ENCODE assay signal across 9 mouse cellular contexts in the genomic region with DNA sequence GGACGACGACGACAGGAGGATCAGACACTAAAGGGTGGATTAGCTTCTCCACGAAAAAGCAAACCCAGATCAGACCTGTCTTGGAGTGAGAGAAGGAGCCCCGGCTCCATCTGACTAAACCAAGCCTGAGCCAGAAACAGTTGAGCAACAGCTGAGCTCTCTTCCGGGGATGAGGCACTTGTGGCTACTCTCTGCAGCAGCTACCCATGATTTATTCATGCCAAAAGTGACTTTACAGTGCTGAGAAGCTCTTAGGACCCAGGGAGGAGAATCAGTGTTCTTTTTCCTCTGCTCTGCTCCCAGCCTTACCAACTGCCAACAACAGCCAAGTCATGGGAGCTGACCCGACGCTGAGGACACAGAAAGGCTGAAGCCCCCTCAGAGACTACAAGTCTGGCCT. TPM values are rescaled to one million over a fixed set of nuclear protein-coding genes. Genes with fewer than 3 reads are reported as not detected.
DNase-seq lines count a peak whose midpoint lies in the region; ATAC-seq lines count a peak whose summit lies in the region.
"Had no signal": no experiment of that assay in that cellular context is flagged by ENCODE, and none has a peak within 500 bp of the region (broad histone marks: within the 10 kb centered on the region; RNA-seq: fewer than 3 reads in every experiment).

No protein-coding gene starts in this region.

- no peak for ATAC-seq in neural tube, embryonic 13.5 days (ENCODE audit: low read depth)

- H3K36me3 ChIP-seq in heart, embryonic 10.5 days, result peaks cover 21% of the 10 kb centered on the region
- peaks cover 27% of the 10 kb centered on the region for H3K36me3 ChIP-seq in neural tube, embryonic 13.5 days

- peak; percentile 47 to 59 for DNase-seq in heart, adult 18-20 months
- no peak for DNase-seq in heart, embryonic 10.5 days (ENCODE audit: low spot score)
- DNase-seq in neural tube, embryonic 10.5 days (ENCODE audit: extremely low spot score, low spot score), result no peak
- DNase-seq in heart, postnatal 14 days, result peak; percentile 34 to 46
- peak; percentile 44 for DNase-seq in yolk sac, embryonic 10.5 days (ENCODE audit: low spot score)
- no peak for DNase-seq in ovary, postnatal 36 days (ENCODE audit: low spot score)
- DNase-seq in frontal cortex, postnatal 36 days (ENCODE audit: low spot score in 2 of 2), result no peak

- no peaks in the 10 kb centered on the region for H3K27me3 ChIP-seq in heart, embryonic 10.5 days (ENCODE audit: insufficient read depth, poor library complexity, severe bottlenecking)
- H3K27me3 ChIP-seq in neural tube, embryonic 13.5 days, result no peaks in the 10 kb centered on the region
- H3K27me3 ChIP-seq: hindbrain, embryonic 12.5 days had no signal

- H3K9me3 ChIP-seq in heart, embryonic 10.5 days, result no peaks in the 10 kb centered on the region
- no peaks in the 10 kb centered on the region for H3K9me3 ChIP-seq in neural tube, embryonic 13.5 days
- H3K9me3 ChIP-seq: hindbrain, embryonic 12.5 days had no signal

- WGBS in heart, embryonic 10.5 days, result 66% methylated on average over 8 of the region's 8 CpGs
- WGBS in neural tube, embryonic 13.5 days, result 57% methylated on average over 8 of the region's 8 CpGs

- H3K4me1 ChIP-seq in heart, embryonic 10.5 days, result no peaks in the 10 kb centered on the region
- peaks cover 23% of the 10 kb centered on the region for H3K4me1 ChIP-seq in neural tube, embryonic 13.5 days (replicated peaks)

- no peak overlapping the region for H3K9ac ChIP-seq in neural tube, embryonic 13.5 days
- H3K9ac ChIP-seq: hindbrain, embryonic 12.5 days had no signal

- no peak overlapping the region for H3K4me2 ChIP-seq in neural tube, embryonic 13.5 days
- H3K4me2 ChIP-seq: hindbrain, embryonic 12.5 days had no signal

- H3K4me3 ChIP-seq in heart, embryonic 10.5 days, result no peak overlapping the region
- no peak overlapping the region for H3K4me3 ChIP-seq in neural tube, embryonic 13.5 days
- H3K4me3 ChIP-seq: hindbrain, embryonic 12.5 days had no signal

- H3K27ac ChIP-seq in heart, embryonic 10.5 days, result no peak overlapping the region
- peak overlapping the region; percentile 61 for H3K27ac ChIP-seq in neural tube, embryonic 13.5 days (replicated peaks)
- H3K27ac ChIP-seq: hindbrain, embryonic 12.5 days had no signal

- intact Hi-C loops in heart, postnatal 14 days (cut with DNase I), result no loop called here

RNA-seq across cellular contexts. Expression of gene Snx1, which starts 9.5 kb away (rescaled TPM):
- total RNA-seq in heart, adult 18-20 months (2021), result 10 to 100 TPM; 27.3 to 27.8 TPM
- 81.9 and 101 TPM in 2 replicates for polyA plus RNA-seq in heart, embryonic 10.5 days (2016; fragmentation: Nextera tagmentation; extraction: Ambion mirVana)
- 83.5 and 84.3 TPM in 2 replicates for polyA plus RNA-seq in neural tube, embryonic 13.5 days (2015; fragmentation: Nextera tagmentation; extraction: Ambion mirVana)
- 10 to 100 TPM; 34.1 to 34.4 TPM for total RNA-seq in heart, postnatal 14 days (2021)

RNA-seq across cellular contexts. Expression of gene Ciao2a, which starts 9.5 kb away (rescaled TPM):
- total RNA-seq in heart, adult 18-20 months (2021), result 10 to 100 TPM; 68.7 to 71.3 TPM
- 174 TPM in 2 replicates for polyA plus RNA-seq in heart, embryonic 10.5 days (2016; fragmentation: Nextera tagmentation; extraction: Ambion mirVana)
- 99.2 and 110 TPM in 2 replicates for polyA plus RNA-seq in neural tube, embryonic 13.5 days (2015; fragmentation: Nextera tagmentation; extraction: Ambion mirVana)
- total RNA-seq in heart, postnatal 14 days (2021), result 10 to 100 TPM; 59.4 to 69.3 TPM

RNA-seq across cellular contexts. Expression of gene Dapk2, which starts 41.1 kb away (rescaled TPM):
- 1 to 10 TPM; 4.0 to 4.9 TPM for total RNA-seq in heart, adult 18-20 months (2021)
- polyA plus RNA-seq in heart, embryonic 10.5 days (2016; fragmentation: Nextera tagmentation; extraction: Ambion mirVana), result 7.8 and 8.5 TPM in 2 replicates
- polyA plus RNA-seq in neural tube, embryonic 13.5 days (2015; fragmentation: Nextera tagmentation; extraction: Ambion mirVana), result 1.3 and 2.5 TPM in 2 replicates
- 1 to 10 TPM; 6.0 to 6.5 TPM for total RNA-seq in heart, postnatal 14 days (2021)

RNA-seq across cellular contexts. Expression of gene Snx22, which starts 47.4 kb away (rescaled TPM):
- total RNA-seq in heart, adult 18-20 months (2021), result under 1 TPM; 0.46 to 0.50 TPM
- 2.1 and 3.1 TPM in 2 replicates for polyA plus RNA-seq in heart, embryonic 10.5 days (2016; fragmentation: Nextera tagmentation; extraction: Ambion mirVana)
- polyA plus RNA-seq in neural tube, embryonic 13.5 days (2015; fragmentation: Nextera tagmentation; extraction: Ambion mirVana), result 5.3 and 6.6 TPM in 2 replicates
- 1 to 10 TPM in 1 of 2 experiments, under 1 TPM in 1; 0.90 to 1.0 TPM for total RNA-seq in heart, postnatal 14 days (2021)

RNA-seq across cellular contexts. Expression of gene Ppib, which starts 56.9 kb away (rescaled TPM):
- 100 to 1,000 TPM; 102 to 105 TPM for total RNA-seq in heart, adult 18-20 months (2021)
- 448 and 551 TPM in 2 replicates for polyA plus RNA-seq in heart, embryonic 10.5 days (2016; fragmentation: Nextera tagmentation; extraction: Ambion mirVana)
- 420 and 438 TPM in 2 replicates for polyA plus RNA-seq in neural tube, embryonic 13.5 days (2015; fragmentation: Nextera tagmentation; extraction: Ambion mirVana)
- 100 to 1,000 TPM; 184 to 201 TPM for total RNA-seq in heart, postnatal 14 days (2021)

Comparison
In these comparisons a context has a peak if more than half of its experiments do, and no peak if none do; other contexts are left out.
1. DNase-seq: peak in heart, adult 18-20 months (2 of 2), heart, postnatal 14 days (2 of 2) and yolk sac, embryonic 10.5 days (single experiment); none in heart, embryonic 10.5 days (single experiment), neural tube, embryonic 10.5 days (single experiment), ovary, postnatal 36 days (single experiment) and frontal cortex, postnatal 36 days (0 of 2).